Mouse (Mus musculus) liver, adult 2 months (tissue): ENCODE data around the gene Hnrnpk.

Source experiments
- CTCF ChIP-seq: fragments of 200-500 bp; IDR thresholded peaks from 2 replicates; pipeline ENCODE4 v1.5.1; 2011; ENCODE audit warnings: low read depth, low read length, control low read depth
- POLR2A ChIP-seq: fragments of 200-500 bp; IDR thresholded peaks from 2 replicates; pipeline ENCODE4 v1.6.1; 2011; ENCODE audit warnings: low read length, control low read depth; ENCODE audit not compliant: insufficient read depth; ENCODE audit errors: extremely low read depth

DNA sequence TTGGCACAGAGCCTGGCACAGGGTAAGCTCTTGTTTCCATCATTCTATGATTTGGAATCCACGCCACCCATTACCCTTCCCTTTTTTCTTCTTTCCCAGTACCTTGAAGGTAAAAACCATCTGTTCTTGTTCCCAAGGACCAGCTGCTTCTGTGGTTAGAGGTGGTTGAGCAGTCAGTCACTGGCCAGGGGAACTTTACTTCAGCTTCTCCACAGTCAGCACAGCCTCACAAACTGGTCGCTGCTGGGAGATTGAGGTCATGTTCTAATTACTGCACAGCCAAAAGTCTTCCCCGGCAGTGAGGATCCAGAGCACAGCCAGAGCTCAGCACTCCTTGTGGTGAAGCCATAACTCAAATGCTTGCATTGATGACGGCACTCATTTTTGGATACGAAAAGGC lies 12.7 kb upstream of the Hnrnpk start:
- TF ChIP-seq CTCF: no peak
- no peak for TF ChIP-seq POLR2A
